Mouse (Mus musculus): ENCODE data around the gene Cldn4. TPM values are rescaled to one million over a fixed set of nuclear protein-coding genes. Genes with fewer than 3 reads are reported as not detected.

The Cldn4 gene
- polyA plus RNA-seq, 1 experiment from 2014 or later: 27.0 TPM

DNA sequence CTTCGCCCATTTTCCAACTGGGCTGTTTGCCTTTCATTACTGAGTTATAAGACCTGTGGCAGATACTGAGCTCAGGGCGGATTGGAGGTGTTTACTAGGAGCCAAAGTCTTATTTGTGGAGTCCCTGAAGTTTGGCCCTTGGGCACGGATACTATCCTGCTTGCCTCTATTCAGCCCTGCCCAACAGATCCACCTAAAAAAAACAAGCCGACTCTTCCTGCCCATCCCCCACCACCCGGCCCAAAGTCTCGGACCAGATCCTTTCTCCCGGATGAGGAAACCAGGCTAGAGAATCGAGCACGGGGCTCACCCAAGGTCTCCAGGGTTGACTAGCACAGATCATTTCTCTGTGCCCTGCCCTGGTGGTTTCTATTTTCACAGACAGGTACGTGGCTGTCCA lies 34.4 kb upstream of the Cldn4 start:
- no peaks in the 10 kb centered on the region for H3K9me3 ChIP-seq (ENCODE audit: control insufficient read depth, low read length)
- no peak overlapping the region for H3K4me3 ChIP-seq (ENCODE audit: low read depth, low read length)
- H3K4me2 ChIP-seq (ENCODE audit: low read depth, low read length): no peak overlapping the region
- peaks cover 28% of the 10 kb centered on the region for H3K27me3 ChIP-seq (replicated peaks; ENCODE audit: control insufficient read depth, insufficient read depth, low read length)
- DNase-seq (ENCODE audit: low spot score) (no peak), ATAC-seq (ENCODE audit: low read depth) (no peak)
- H3K4me1 ChIP-seq (ENCODE audit: control insufficient read depth, insufficient read depth, low read length): no peaks in the 10 kb centered on the region
- H3K9ac ChIP-seq (ENCODE audit: low read depth, low read length): no peak overlapping the region
- 59% methylated on average over 10 of the region's 10 CpGs for WGBS
- H3K27ac ChIP-seq (replicated peaks; ENCODE audit: low read depth, low read length): no peak overlapping the region
- no peaks in the 10 kb centered on the region for H3K36me3 ChIP-seq (ENCODE audit: control insufficient read depth, insufficient read depth, low read length)

DNA sequence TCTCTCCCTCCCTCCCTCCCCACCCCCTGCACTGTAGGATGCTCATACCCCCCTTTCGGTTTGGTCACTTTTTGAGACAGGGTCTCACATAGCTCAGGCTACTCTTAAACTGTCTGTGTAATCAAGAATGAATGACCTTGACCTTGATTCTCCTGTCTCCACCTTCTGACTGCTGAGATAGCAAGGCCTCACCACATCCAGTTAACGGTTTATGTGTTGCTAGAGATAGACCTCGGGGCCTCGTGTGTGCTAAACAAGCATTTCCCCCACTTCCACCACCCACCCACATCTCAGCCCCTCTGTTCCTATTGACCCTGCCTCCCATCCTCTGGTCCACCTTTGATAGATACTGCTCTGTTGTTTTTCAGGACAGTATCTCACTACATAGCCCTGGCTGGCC lies 31.1 kb upstream of the Cldn4 start:
- H3K9ac ChIP-seq (ENCODE audit: low read depth, low read length): no peak overlapping the region
- WGBS: 81% methylated on average over 4 of the region's 4 CpGs
- no peaks in the 10 kb centered on the region for H3K27me3 ChIP-seq (replicated peaks; ENCODE audit: control insufficient read depth, insufficient read depth, low read length)
- H3K4me1 ChIP-seq (ENCODE audit: control insufficient read depth, insufficient read depth, low read length): no peaks in the 10 kb centered on the region
- no peaks in the 10 kb centered on the region for H3K36me3 ChIP-seq (ENCODE audit: control insufficient read depth, insufficient read depth, low read length)
- no peaks in the 10 kb centered on the region for H3K9me3 ChIP-seq (ENCODE audit: control insufficient read depth, low read length)
- H3K4me2 ChIP-seq (ENCODE audit: low read depth, low read length): no peak overlapping the region
- H3K27ac ChIP-seq (replicated peaks; ENCODE audit: low read depth, low read length): no peak overlapping the region
- ATAC-seq (ENCODE audit: low read depth) (no peak), DNase-seq (ENCODE audit: low spot score) (no peak)
- H3K4me3 ChIP-seq (ENCODE audit: low read depth, low read length): no peak overlapping the region

DNA sequence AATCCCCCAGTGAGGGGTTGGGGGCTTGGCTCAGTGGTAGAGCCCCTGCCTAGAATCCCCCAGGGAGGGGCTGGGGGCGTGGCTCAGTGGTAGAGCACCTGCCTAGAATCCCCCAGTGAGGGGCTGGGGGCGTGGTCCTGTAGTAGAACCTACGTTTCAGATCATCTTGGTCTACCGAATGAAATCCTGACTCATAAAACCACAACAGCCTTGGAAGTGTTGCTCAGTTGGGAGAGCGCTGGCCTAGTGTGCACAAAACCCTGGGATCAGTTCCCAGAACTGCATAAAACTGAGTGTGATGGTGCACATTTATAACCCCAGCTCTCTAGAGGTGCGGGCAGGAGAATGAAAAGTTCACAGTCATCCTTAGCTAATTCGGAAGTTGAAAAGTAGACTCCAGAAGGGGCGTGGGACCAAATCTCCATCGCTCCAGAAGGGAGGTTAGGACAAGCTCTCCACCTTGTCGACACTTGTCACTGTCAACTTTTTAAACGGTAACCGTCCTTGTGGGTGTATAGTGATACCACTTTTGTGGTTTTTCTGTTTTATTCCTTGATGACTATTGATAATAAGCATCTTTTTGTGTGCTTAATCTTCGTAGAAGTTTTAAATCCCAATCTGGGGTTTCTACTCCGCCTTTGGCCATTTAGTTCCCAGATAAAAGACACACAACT lies 30.0 kb upstream of the Cldn4 start:
- DNase-seq (ENCODE audit: low spot score) (no peak), ATAC-seq (ENCODE audit: low read depth) (no peak)
- H3K4me1 ChIP-seq (ENCODE audit: control insufficient read depth, insufficient read depth, low read length): no peaks in the 10 kb centered on the region
- H3K9ac ChIP-seq (ENCODE audit: low read depth, low read length): no peak overlapping the region
- no peak overlapping the region for H3K4me3 ChIP-seq (ENCODE audit: low read depth, low read length)
- H3K27ac ChIP-seq (replicated peaks; ENCODE audit: low read depth, low read length): no peak overlapping the region
- H3K36me3 ChIP-seq (ENCODE audit: control insufficient read depth, insufficient read depth, low read length): no peaks in the 10 kb centered on the region
- 84% methylated on average over 14 of the region's 14 CpGs for WGBS
- no peak overlapping the region for H3K4me2 ChIP-seq (ENCODE audit: low read depth, low read length)
- no peaks in the 10 kb centered on the region for H3K9me3 ChIP-seq (ENCODE audit: control insufficient read depth, low read length)
- H3K27me3 ChIP-seq (replicated peaks; ENCODE audit: control insufficient read depth, insufficient read depth, low read length): no peaks in the 10 kb centered on the region

DNA sequence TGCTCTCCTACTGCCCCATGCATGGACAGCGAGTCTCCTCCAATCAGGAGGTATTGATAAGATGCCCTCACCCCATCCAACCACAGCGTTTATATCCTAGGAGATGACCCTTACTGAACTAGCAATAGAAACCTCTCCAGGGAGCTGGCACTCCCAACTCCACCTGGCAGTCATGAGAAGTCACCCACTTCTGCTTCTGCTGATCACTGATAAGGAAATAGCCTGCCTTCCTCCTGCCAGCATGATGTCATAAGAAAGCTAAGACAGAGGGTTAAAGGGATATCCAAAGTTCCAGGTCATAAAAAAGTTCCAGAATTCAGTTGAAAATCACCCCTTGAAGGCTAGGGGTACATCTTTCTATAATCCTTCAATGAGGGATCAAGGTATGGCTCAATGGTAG lies 29.4 kb upstream of the Cldn4 start:
- H3K4me1 ChIP-seq (ENCODE audit: control insufficient read depth, insufficient read depth, low read length): no peaks in the 10 kb centered on the region
- DNase-seq (ENCODE audit: low spot score): no peak
- whole genome bisulfite sequencing: 84% methylated on average over 2 of the region's 2 CpGs
- no peak overlapping the region for H3K4me3 ChIP-seq (ENCODE audit: low read depth, low read length)
- H3K4me2 ChIP-seq (ENCODE audit: low read depth, low read length): no peak overlapping the region
- no peaks in the 10 kb centered on the region for H3K9me3 ChIP-seq (ENCODE audit: control insufficient read depth, low read length)
- H3K9ac ChIP-seq (ENCODE audit: low read depth, low read length): no peak overlapping the region
- H3K36me3 ChIP-seq (ENCODE audit: control insufficient read depth, insufficient read depth, low read length): no peaks in the 10 kb centered on the region
- H3K27me3 ChIP-seq (replicated peaks; ENCODE audit: control insufficient read depth, insufficient read depth, low read length): no peaks in the 10 kb centered on the region
- ATAC-seq (ENCODE audit: low read depth): no peak
- H3K27ac ChIP-seq (replicated peaks; ENCODE audit: low read depth, low read length): no peak overlapping the region

DNA sequence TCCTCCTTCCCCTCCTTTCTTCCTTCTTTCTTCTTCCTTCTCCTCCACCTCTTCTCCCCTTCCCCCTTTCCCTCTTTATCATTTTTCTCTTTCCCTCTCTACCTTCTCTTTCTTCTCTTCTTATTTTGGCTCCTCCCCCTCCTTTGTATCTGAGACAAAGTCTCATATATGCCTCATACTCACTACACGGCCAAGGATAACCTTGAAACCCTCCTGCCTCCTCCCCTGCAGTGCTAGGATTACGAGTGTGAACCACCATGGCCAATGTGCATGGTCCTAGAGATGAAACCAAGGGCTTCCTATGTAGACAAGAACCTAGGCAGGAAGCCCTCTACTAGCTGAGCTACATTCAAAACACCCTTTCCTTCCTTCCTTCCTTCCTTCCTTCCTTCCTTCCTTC lies 28.2 kb upstream of the Cldn4 start:
- Histone ChIP-seq H3K9ac (ENCODE audit: low read depth, low read length) (no peak overlapping the region), H3K9me3 (ENCODE audit: control insufficient read depth, low read length) (no peaks in the 10 kb centered on the region), H3K36me3 (ENCODE audit: control insufficient read depth, insufficient read depth, low read length) (no peaks in the 10 kb centered on the region), H3K27ac (replicated peaks; ENCODE audit: low read depth, low read length) (no peak overlapping the region), H3K27me3 (replicated peaks; ENCODE audit: control insufficient read depth, insufficient read depth, low read length) (no peaks in the 10 kb centered on the region), H3K4me1 (ENCODE audit: control insufficient read depth, insufficient read depth, low read length) (no peaks in the 10 kb centered on the region), H3K4me2 (ENCODE audit: low read depth, low read length) (no peak overlapping the region), H3K4me3 (ENCODE audit: low read depth, low read length) (no peak overlapping the region)
- no peak for DNase-seq (ENCODE audit: low spot score)
- no peak for ATAC-seq (ENCODE audit: low read depth)
- 59% methylated on average over 2 of the region's 2 CpGs for WGBS

DNA sequence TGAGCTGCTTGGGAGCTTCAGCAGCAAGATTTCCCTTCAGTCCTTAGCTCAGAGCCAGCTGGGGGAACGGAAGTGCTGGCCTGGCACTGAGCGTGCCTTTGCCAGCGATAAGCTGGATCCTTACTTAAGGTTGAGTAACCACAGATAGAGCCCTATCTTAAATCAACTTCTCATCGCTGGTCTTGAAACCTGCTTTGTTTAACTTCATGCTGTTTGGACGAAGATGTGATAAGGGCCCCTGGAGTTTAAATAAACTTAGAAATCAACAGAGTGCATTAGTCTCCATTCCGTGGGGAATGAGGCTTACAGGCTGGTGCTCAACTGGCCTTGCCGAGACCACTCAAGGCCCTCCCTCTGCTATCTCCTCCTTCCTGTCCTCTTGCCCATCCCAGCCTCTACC lies 27.6 kb upstream of the Cldn4 start:
- H3K4me2 ChIP-seq (ENCODE audit: low read depth, low read length): no peak overlapping the region
- DNase-seq (ENCODE audit: low spot score) (no peak), ATAC-seq (ENCODE audit: low read depth) (no peak)

DNA sequence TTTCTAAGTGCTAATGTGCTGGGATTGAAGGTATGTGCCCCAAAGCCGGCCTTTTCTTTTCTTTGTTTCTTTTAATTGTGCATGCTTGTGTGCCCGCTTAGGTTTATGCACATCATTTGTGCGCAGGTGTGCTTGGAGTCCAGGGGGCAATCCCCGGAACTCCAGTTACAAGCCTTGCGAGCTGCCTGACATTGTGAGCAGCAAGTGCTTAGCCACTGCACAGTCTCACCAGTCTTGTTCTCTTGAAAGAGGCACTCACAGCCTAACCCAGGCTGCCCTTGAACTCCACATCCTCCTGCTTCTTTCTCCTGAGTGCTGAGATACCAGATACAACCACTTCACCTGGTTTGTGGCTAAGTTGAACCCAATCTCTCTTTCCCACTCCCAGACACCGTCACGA lies 26.8 kb upstream of the Cldn4 start:
- Histone ChIP-seq H3K4me2 (ENCODE audit: low read depth, low read length) (no peak overlapping the region), H3K9me3 (ENCODE audit: control insufficient read depth, low read length) (no peaks in the 10 kb centered on the region), H3K9ac (ENCODE audit: low read depth, low read length) (no peak overlapping the region), H3K27me3 (replicated peaks; ENCODE audit: control insufficient read depth, insufficient read depth, low read length) (no peaks in the 10 kb centered on the region), H3K36me3 (ENCODE audit: control insufficient read depth, insufficient read depth, low read length) (no peaks in the 10 kb centered on the region), H3K27ac (replicated peaks; ENCODE audit: low read depth, low read length) (no peak overlapping the region), H3K4me3 (ENCODE audit: low read depth, low read length) (no peak overlapping the region), H3K4me1 (ENCODE audit: control insufficient read depth, insufficient read depth, low read length) (no peaks in the 10 kb centered on the region)
- DNase-seq (ENCODE audit: low spot score) (no peak), ATAC-seq (ENCODE audit: low read depth) (no peak)
- WGBS: 86% methylated on average over 7 of the region's 7 CpGs

More for the DNA sequence above, 27.6 kb upstream of the Cldn4 start:
- Histone ChIP-seq H3K36me3 (ENCODE audit: control insufficient read depth, insufficient read depth, low read length) (no peaks in the 10 kb centered on the region), H3K4me3 (ENCODE audit: low read depth, low read length) (no peak overlapping the region), H3K27me3 (replicated peaks; ENCODE audit: control insufficient read depth, insufficient read depth, low read length) (no peaks in the 10 kb centered on the region), H3K9ac (ENCODE audit: low read depth, low read length) (no peak overlapping the region), H3K9me3 (ENCODE audit: control insufficient read depth, low read length) (no peaks in the 10 kb centered on the region), H3K27ac (replicated peaks; ENCODE audit: low read depth, low read length) (no peak overlapping the region), H3K4me1 (ENCODE audit: control insufficient read depth, insufficient read depth, low read length) (no peaks in the 10 kb centered on the region)
- WGBS: 68% methylated on average over 7 of the region's 7 CpGs

DNA sequence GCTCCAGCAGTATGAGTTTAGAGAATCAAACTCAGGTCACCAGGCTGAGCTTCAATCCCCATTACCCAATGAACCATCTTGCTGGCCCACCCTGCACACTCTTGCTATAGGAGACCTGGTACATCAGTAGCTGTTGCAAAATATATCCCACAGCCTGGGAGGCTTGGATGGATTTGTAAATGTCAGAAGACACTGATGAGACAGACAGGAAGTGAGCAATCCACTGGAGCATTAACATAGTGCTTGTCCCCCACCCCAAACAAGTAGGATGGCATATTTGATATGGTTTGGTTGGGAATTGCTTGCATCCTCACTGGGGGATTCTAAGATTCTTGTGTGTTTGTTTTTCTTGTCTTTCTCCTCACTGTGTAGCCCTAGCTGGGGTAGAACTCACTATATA lies 26.3 kb upstream of the Cldn4 start:
- Histone ChIP-seq H3K4me3 (ENCODE audit: low read depth, low read length) (no peak overlapping the region), H3K36me3 (ENCODE audit: control insufficient read depth, insufficient read depth, low read length) (no peaks in the 10 kb centered on the region), H3K9me3 (ENCODE audit: control insufficient read depth, low read length) (no peaks in the 10 kb centered on the region), H3K9ac (ENCODE audit: low read depth, low read length) (no peak overlapping the region), H3K27ac (replicated peaks; ENCODE audit: low read depth, low read length) (no peak overlapping the region), H3K27me3 (replicated peaks; ENCODE audit: control insufficient read depth, insufficient read depth, low read length) (no peaks in the 10 kb centered on the region), H3K4me1 (ENCODE audit: control insufficient read depth, insufficient read depth, low read length) (no peaks in the 10 kb centered on the region), H3K4me2 (ENCODE audit: low read depth, low read length) (no peak overlapping the region)
- DNase-seq (ENCODE audit: low spot score): no peak
- no peak for ATAC-seq (ENCODE audit: low read depth)

DNA sequence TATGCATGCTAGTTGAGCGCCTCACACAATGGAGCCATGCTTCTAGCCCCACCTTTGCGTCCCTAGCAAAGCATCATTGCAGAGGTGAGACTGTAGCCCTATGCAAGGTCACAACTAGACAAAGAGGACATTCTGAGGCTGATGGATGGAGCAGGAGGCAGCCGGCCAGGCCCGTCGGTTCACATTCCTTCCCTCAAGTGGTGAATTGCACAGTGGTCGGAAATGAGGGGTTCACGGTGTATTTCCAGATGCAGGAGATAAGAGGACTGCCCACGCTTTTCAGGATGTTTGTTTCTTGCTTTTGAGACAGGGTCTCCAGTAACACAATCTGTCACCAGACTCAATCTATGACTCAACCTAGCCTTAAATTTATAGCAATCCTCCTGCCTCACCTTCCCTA lies 23.9 kb upstream of the Cldn4 start:
- 57% methylated on average over 8 of the region's 8 CpGs for WGBS
- no peaks in the 10 kb centered on the region for H3K27me3 ChIP-seq (replicated peaks; ENCODE audit: control insufficient read depth, insufficient read depth, low read length)
- H3K27ac ChIP-seq (replicated peaks; ENCODE audit: low read depth, low read length): no peak overlapping the region

More for the DNA sequence above, 23.9 kb upstream of the Cldn4 start:
- Histone ChIP-seq H3K36me3 (ENCODE audit: control insufficient read depth, insufficient read depth, low read length) (no peaks in the 10 kb centered on the region), H3K9me3 (ENCODE audit: control insufficient read depth, low read length) (no peaks in the 10 kb centered on the region), H3K9ac (ENCODE audit: low read depth, low read length) (no peak overlapping the region), H3K4me1 (ENCODE audit: control insufficient read depth, insufficient read depth, low read length) (peaks cover 4% of the 10 kb centered on the region; the same call in 1 of the 2 replicates), H3K4me2 (ENCODE audit: low read depth, low read length) (no peak overlapping the region), H3K4me3 (ENCODE audit: low read depth, low read length) (no peak overlapping the region)
- ATAC-seq (ENCODE audit: low read depth): no peak
- no peak for DNase-seq (ENCODE audit: low spot score)
